Mouse (Mus musculus) lung, embryonic 14.5 days (tissue): ENCODE measurements around the gene Cyfip2. TPM values are rescaled to one million over a fixed set of nuclear protein-coding genes. Genes with fewer than 3 reads are reported as not detected.

ENCODE experiments used
- ATAC-seq: fragments of 200-750 bp; cut with Nextera tagmentation; 2 replicates; pipeline ENCODE4 v1.8.0; 2017; ENCODE audit warnings: mild to moderate bottlenecking, moderate TSS enrichment, moderate library complexity; ENCODE audit not compliant: insufficient read depth
- DNase-seq: peaks from one replicate; pipeline ENCODE4 v3.0.0-alpha.2; 2015
- H3K27ac ChIP-seq: fragments of 300-500 bp; sonication (generic); 2 replicates; pipeline ENCODE4 v1.5.1; 2014; ENCODE audit warnings: low read depth, mild to moderate bottlenecking, moderate library complexity
- H3K27me3 ChIP-seq: fragments of 300-500 bp; sonication (generic); 2 replicates; pipeline ENCODE4 v1.6.1; 2014; ENCODE audit warnings: low read length, control low read depth; ENCODE audit not compliant: insufficient read depth
- H3K36me3 ChIP-seq: fragments of 300-500 bp; sonication (generic); 2 replicates; pipeline ENCODE4 v1.6.1; 2014; ENCODE audit warnings: control low read depth; ENCODE audit not compliant: insufficient read depth
- H3K4me1 ChIP-seq: fragments of 300-500 bp; sonication (generic); 2 replicates; pipeline ENCODE4 v1.6.1; 2014; ENCODE audit warnings: antibody characterized with exemption, control low read depth; ENCODE audit not compliant: insufficient read depth
- H3K4me2 ChIP-seq: fragments of 300-500 bp; sonication (generic); 2 replicates; pipeline ENCODE4 v1.6.1; 2014; ENCODE audit warnings: mild to moderate bottlenecking
- H3K4me3 ChIP-seq: fragments of 300-500 bp; sonication (generic); 2 replicates; pipeline ENCODE4 v1.5.1; 2014; ENCODE audit warnings: low read depth, low read length
- H3K9ac ChIP-seq: fragments of 300-500 bp; sonication (generic); 2 replicates; pipeline ENCODE4 v1.6.1; 2014
- H3K9me3 ChIP-seq: fragments of 300-500 bp; sonication (generic); 2 replicates; pipeline ENCODE4 v1.6.1; 2016; ENCODE audit warnings: low read depth, low read length, control low read depth
- CTCF ChIP-seq: IDR thresholded peaks from 2 replicates; pipeline ENCODE4 v1.5.1; 2016; ENCODE audit warnings: antibody characterized with exemption, low read depth
- WGBS: fragments of 180-500 bp; shearing (Covaris S2); extraction: QIAGEN DNeasy Blood & Tissue Kit; methylation state at CpG from one replicate; pipeline ENCODE4 v1.1.7; 2014; 5-methylcytosine and 5-hydroxymethylcytosine counted together
- polyA plus RNA-seq: library from polyadenylated mRNA; unstranded; fragments of >200 nt; fragmentation: Nextera tagmentation; extraction: Ambion mirVana; gene quantifications from 2 replicates; pipeline ENCODE4 v1.2.1, GENCODE M21; 2014

Gene Cyfip2
- polyA plus RNA-seq, 1 experiment from 2014 or later: 6.1 TPM

DNA sequence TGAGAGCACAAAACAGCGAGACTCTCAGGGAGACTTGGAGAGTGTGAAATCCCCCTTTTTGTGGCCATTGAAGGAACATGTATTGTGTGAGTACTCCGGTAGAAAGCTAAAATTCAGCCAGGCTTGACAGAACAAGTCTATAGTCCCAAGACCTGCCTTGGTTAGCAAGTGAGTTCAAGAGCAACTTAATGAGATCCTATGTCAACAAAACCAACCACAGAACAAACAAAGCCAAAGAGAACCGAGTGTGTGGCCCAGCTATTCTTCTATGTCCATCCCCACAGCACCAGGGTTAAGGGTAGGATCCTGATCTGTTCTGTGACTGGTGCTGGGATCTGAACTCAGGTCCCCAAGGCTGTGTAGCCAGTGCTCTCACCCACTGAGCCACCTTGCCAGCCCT lies 48.1 kb downstream of the Cyfip2 start:
- DNase-seq (no peak), ATAC-seq (no peak)
- no peak overlapping the region for H3K9ac ChIP-seq
- no peak overlapping the region for H3K27ac ChIP-seq
- H3K27me3 ChIP-seq: no peaks in the 10 kb centered on the region
- no peak for TF ChIP-seq CTCF
- no peaks in the 10 kb centered on the region for H3K4me1 ChIP-seq
- H3K4me2 ChIP-seq: no peak overlapping the region
- 57% methylated on average over 3 of the region's 3 CpGs for WGBS
- H3K4me3 ChIP-seq: no peak overlapping the region
- H3K9me3 ChIP-seq: no peaks in the 10 kb centered on the region
- no peaks in the 10 kb centered on the region for H3K36me3 ChIP-seq

DNA sequence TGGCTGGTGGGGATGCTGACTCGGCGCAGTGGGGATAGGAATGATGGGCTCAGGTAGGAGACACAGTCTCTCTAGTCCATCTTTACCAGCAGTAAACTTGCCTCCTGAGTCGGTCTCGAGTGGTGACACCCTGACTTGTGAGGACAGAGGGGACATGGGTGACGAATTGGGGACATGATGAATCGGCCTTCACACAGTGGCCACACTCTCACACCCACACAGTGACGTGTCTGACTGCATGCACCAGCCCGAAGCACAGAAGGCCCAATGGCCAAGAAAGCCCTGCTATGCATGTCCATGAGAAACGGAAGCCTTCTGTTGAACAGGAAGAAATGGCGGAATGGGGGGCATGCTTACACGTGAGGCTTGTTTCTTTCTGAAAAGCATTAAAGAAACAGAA lies 49.4 kb downstream of the Cyfip2 start:
- H3K9ac ChIP-seq: no peak overlapping the region
- no peaks in the 10 kb centered on the region for H3K36me3 ChIP-seq
- no peak overlapping the region for H3K4me2 ChIP-seq
- 85% methylated on average over 11 of the region's 11 CpGs for WGBS
- H3K27ac ChIP-seq: no peak overlapping the region
- no peak for TF ChIP-seq CTCF
- no peak overlapping the region for H3K4me3 ChIP-seq
- DNase-seq: no peak
- H3K9me3 ChIP-seq: no peaks in the 10 kb centered on the region
- no peak for ATAC-seq
- no peaks in the 10 kb centered on the region for H3K27me3 ChIP-seq
- H3K4me1 ChIP-seq: no peaks in the 10 kb centered on the region

DNA sequence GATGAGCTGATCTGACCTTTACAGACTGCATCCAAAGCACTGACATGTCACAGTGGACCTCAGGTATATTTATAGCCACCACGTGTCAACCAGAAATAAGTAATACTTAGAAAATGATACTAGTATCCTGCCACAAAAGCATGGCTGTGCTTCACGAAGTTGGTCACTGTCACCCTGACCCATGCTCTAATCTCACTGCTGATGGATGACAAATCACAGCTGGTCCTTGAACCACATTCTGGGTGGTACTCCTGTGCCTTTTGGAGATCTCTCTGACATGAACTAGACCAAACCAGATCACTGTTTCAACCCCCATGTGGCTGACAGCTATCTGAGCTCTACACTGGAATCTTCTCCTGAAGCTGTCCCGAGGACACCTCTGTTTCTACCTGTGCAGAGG lies 49.8 kb downstream of the Cyfip2 start:
- H3K4me1 ChIP-seq: no peaks in the 10 kb centered on the region

DNA sequence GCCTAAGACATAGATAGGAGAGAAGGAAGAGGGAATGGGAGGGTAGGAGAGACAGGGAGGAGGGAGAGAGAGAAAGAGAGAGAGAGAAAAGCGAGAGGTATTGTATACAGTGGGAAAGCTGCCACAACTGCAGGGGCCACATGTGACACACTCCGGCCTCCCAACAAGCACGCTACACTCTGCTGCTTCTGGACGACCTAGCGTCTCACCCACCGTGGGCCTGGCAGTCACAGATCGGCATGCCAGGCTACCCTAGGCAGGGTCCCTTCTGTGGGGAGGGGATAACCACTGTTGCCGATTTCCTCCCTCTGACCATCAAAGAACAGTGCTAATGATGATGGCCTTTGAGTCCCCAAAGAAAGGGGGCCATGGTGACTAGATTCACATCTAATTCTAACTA lies 53.9 kb downstream of the Cyfip2 start:
- Histone ChIP-seq H3K27me3 (no peaks in the 10 kb centered on the region), H3K9me3 (no peaks in the 10 kb centered on the region)

More for the DNA sequence above, 49.8 kb downstream of the Cyfip2 start:
- Histone ChIP-seq H3K27me3 (no peaks in the 10 kb centered on the region), H3K4me2 (no peak overlapping the region), H3K36me3 (no peaks in the 10 kb centered on the region), H3K27ac (no peak overlapping the region), H3K9me3 (no peaks in the 10 kb centered on the region), H3K4me3 (no peak overlapping the region), H3K9ac (no peak overlapping the region)
- TF ChIP-seq CTCF: no peak
- ATAC-seq (no peak), DNase-seq (no peak)
- 48% methylated on average over 3 of the region's 3 CpGs for WGBS

DNA sequence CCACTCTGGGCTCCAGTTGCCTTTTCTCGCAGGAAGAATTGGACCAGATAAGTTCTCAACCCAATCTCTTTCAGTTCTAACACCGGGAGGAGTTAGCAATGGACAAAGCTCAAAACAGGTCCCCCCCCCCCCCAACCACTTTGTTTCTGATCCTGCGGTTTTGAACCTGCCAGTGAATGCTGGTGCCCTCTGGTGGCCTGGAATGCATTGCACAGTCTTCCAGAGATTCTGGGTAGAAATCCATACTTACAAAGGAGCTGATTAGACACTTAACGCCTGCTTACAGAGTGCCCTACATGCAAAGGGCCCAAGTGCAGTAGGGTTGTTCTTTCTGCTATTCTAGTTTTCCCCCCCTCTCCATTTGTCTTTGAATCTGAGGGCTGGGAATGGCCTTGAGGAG lies 54.5 kb downstream of the Cyfip2 start:
- 70% methylated on average over 4 of the region's 4 CpGs for WGBS
- Histone ChIP-seq H3K4me3 (no peak overlapping the region), H3K4me2 (no peak overlapping the region), H3K9ac (no peak overlapping the region), H3K27me3 (no peaks in the 10 kb centered on the region), H3K9me3 (no peaks in the 10 kb centered on the region), H3K36me3 (no peaks in the 10 kb centered on the region), H3K27ac (no peak overlapping the region), H3K4me1 (no peaks in the 10 kb centered on the region)
- TF ChIP-seq CTCF: peak; percentile 61
- ATAC-seq (no peak), DNase-seq (peak; percentile 49)

More for the DNA sequence above, 53.9 kb downstream of the Cyfip2 start:
- Histone ChIP-seq H3K4me1 (no peaks in the 10 kb centered on the region), H3K9ac (no peak overlapping the region), H3K4me3 (no peak overlapping the region), H3K36me3 (no peaks in the 10 kb centered on the region), H3K27ac (no peak overlapping the region), H3K4me2 (no peak overlapping the region)
- 94% methylated on average over 8 of the region's 8 CpGs for WGBS
- TF ChIP-seq CTCF: no peak
- ATAC-seq: no peak
- DNase-seq: no peak

DNA sequence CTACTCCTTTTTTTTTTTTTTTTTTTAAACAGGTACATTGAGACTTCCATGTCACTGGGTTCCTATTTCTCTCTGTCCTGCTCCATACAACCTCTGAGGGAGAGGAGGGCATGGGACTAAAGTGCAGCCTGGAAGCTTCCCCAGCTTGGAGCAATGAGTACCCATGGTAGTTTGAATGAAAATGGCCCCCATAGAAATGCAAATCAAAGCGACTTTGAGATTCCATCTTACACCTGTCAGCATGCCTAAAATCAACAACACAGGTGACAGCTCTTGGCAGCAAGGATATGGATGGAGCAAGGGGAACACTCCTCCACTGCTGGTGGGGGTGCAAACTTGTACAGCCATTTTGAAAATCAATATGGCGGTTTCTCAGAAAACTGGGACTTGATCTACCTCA lies 57.4 kb downstream of the Cyfip2 start:
- ATAC-seq: no peak
- no peak for DNase-seq
- no peak overlapping the region for H3K9ac ChIP-seq
- no peak for TF ChIP-seq CTCF
- no peak overlapping the region for H3K4me2 ChIP-seq
- WGBS: 83% methylated on average over 2 of the region's 2 CpGs
- no peak overlapping the region for H3K4me3 ChIP-seq
- no peaks in the 10 kb centered on the region for H3K4me1 ChIP-seq
- no peaks in the 10 kb centered on the region for H3K36me3 ChIP-seq
- H3K27ac ChIP-seq: no peak overlapping the region
- H3K27me3 ChIP-seq: no peaks in the 10 kb centered on the region
- no peaks in the 10 kb centered on the region for H3K9me3 ChIP-seq

DNA sequence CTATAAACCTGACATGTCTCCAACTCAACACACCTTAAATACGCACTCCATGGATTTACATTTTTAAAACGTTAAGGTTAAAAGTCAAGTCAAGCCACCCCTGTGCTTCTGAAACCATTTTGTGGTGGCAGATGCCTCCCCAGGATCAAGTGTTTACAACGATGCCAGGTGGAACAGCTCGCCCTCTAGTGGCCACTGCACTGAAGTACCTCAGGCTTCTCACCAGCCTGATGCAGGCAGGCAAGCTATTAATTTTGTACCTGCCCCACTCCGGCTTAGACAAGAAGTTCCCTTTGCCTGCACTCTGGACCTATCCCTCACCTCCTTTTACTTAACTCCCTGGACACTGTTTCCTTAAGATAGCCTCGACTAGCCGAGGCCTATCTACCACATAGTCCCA lies 60.7 kb downstream of the Cyfip2 start:
- Histone ChIP-seq H3K4me3 (no peak overlapping the region), H3K4me2 (no peak overlapping the region), H3K36me3 (no peaks in the 10 kb centered on the region), H3K27ac (no peak overlapping the region), H3K9me3 (no peaks in the 10 kb centered on the region), H3K4me1 (no peaks in the 10 kb centered on the region), H3K9ac (no peak overlapping the region), H3K27me3 (no peaks in the 10 kb centered on the region)
- no peak; the same call in 1 of the 2 replicates for ATAC-seq
- 28% methylated on average over 7 of the region's 7 CpGs for WGBS
- DNase-seq: peak; percentile 83
- peak; percentile 90 for TF ChIP-seq CTCF

DNA sequence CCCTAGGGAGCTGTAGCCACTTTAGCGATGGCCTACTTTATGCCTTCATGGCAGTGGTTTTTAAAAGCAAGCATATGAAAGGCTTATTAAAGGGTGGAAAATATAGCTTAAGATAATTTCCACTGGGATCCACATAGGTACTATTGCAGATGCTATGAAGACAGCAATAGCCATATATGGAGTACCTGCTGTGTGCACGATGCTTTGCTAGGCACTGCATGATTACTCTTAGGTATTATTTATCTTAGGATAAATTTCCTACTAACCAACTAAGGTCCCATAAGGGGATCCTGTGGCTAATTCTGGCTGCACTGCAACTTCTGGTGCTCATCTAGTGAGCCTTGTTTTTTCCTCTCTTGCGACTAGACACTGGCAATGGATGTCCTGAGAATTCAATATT lies 64.3 kb downstream of the Cyfip2 start:
- Histone ChIP-seq H3K36me3 (no peaks in the 10 kb centered on the region), H3K27me3 (no peaks in the 10 kb centered on the region), H3K27ac (no peak overlapping the region), H3K4me2 (no peak overlapping the region), H3K9ac (no peak overlapping the region), H3K4me3 (no peak overlapping the region), H3K4me1 (no peaks in the 10 kb centered on the region), H3K9me3 (no peaks in the 10 kb centered on the region)
- WGBS: 93% methylated on average over 3 of the region's 3 CpGs
- DNase-seq (no peak), ATAC-seq (no peak)
- TF ChIP-seq CTCF: no peak
